Mouse (Mus musculus) forebrain, embryonic 13.5 days (tissue): Measurements from ENCODE around the gene Hoxc13. TPM values are rescaled to one million over a fixed set of nuclear protein-coding genes. Genes with fewer than 3 reads are reported as not detected.

Experiments used
- ATAC-seq: fragments of 200-750 bp; cut with Nextera tagmentation; 2 replicates; pipeline ENCODE4 v1.8.0; 2017
- H3K27ac ChIP-seq: fragments of 300-500 bp; sonication (generic); 2 replicates; pipeline ENCODE4 v1.5.1; 2015; ENCODE audit warnings: inconsistent platforms, mild to moderate bottlenecking, moderate library complexity
- H3K27me3 ChIP-seq: fragments of 300-500 bp; sonication (generic); 2 replicates; pipeline ENCODE4 v1.6.1; 2015; ENCODE audit warnings: mild to moderate bottlenecking, inconsistent platforms
- H3K36me3 ChIP-seq: fragments of 300-500 bp; sonication (generic); 2 replicates; pipeline ENCODE4 v1.6.1; 2015; ENCODE audit warnings: mild to moderate bottlenecking, inconsistent platforms; ENCODE audit not compliant: poor library complexity, severe bottlenecking
- H3K4me1 ChIP-seq: fragments of 300-500 bp; sonication (generic); 2 replicates; pipeline ENCODE4 v1.6.1; 2015; ENCODE audit warnings: inconsistent platforms
- H3K4me2 ChIP-seq: fragments of 300-500 bp; sonication (generic); 2 replicates; pipeline ENCODE4 v1.6.1; 2015; ENCODE audit warnings: inconsistent platforms, mild to moderate bottlenecking, moderate library complexity
- H3K4me3 ChIP-seq: fragments of 300-500 bp; sonication (generic); 2 replicates; pipeline ENCODE4 v1.5.1; 2015; ENCODE audit warnings: mild to moderate bottlenecking, inconsistent platforms
- H3K9ac ChIP-seq: fragments of 300-500 bp; sonication (generic); 2 replicates; pipeline ENCODE4 v1.6.1; 2015; ENCODE audit warnings: mild to moderate bottlenecking, inconsistent platforms
- H3K9me3 ChIP-seq: fragments of 300-500 bp; sonication (generic); replicated peaks from 2 replicates; pipeline ENCODE4 v1.6.1; 2016; ENCODE audit warnings: inconsistent platforms
- WGBS: fragments of 180-500 bp; shearing (Covaris S2); methylation state at CpG from one replicate; pipeline ENCODE4 v1.1.7; 2015; 5-methylcytosine and 5-hydroxymethylcytosine counted together
- polyA plus RNA-seq: library from polyadenylated mRNA; unstranded; fragments of >200 nt; fragmentation: Nextera tagmentation; extraction: Ambion mirVana; gene quantifications from 2 replicates; pipeline ENCODE4 v1.2.1, GENCODE M21; 2015

Gene Hoxc13
- polyA plus RNA-seq, 1 experiment from 2014 or later, result not detected

DNA sequence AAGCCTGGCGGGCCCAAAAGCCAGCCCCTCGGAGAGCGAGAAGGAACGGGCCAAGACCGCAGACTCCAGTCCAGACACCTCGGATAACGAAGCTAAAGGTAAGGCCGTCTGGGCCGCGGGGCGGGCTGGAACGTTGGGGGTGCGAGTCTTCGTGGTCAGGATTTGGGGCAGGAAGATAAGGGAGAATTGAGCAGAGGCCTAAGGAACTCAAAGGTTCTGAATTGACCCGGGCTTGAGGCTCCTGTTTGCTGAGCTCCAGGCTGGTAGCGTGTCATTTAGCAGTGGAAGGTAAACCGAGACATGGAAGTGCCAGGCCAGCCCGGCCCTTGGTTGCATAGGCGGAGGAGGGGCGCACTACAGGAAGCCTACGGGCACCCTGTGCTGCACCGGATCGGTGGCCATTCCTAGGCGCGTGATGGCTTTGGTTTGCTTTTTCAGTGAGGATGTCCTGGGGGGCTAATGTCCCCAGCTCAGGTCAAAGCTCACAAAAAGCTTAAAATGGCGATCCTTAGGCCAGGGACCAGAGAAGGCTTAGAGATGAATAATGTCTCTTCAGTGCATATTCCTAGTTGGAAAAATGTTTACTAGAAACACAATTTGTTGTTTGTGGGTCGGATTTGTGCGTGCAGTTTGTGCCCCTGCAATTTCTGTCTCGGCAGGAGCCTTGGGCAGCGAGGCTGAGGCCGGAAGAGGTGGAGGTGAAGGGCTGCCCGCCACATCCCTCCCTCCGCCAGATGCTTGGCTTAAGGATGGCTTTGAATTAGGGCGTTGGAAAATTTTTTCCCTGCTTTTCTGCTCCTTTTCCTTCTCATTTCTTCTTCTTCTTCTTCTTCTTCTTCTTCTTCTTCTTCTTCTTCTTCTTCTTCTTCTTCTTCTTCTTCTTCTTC is 46.9 kb downstream of the Hoxc13 start:
- no peaks in the 10 kb centered on the region for H3K9me3 ChIP-seq
- 3% methylated on average over 34 of the region's 34 CpGs for WGBS
- H3K9ac ChIP-seq, result no peak overlapping the region
- H3K27me3 ChIP-seq, result peaks cover 99% of the 10 kb centered on the region
- H3K36me3 ChIP-seq, result no peaks in the 10 kb centered on the region
- no peak overlapping the region for H3K27ac ChIP-seq
- ATAC-seq, result no peak
- no peak overlapping the region for H3K4me3 ChIP-seq
- H3K4me2 ChIP-seq, result no peak overlapping the region
- peaks cover 6% of the 10 kb centered on the region; the same call in 1 of the 2 replicates for H3K4me1 ChIP-seq

DNA sequence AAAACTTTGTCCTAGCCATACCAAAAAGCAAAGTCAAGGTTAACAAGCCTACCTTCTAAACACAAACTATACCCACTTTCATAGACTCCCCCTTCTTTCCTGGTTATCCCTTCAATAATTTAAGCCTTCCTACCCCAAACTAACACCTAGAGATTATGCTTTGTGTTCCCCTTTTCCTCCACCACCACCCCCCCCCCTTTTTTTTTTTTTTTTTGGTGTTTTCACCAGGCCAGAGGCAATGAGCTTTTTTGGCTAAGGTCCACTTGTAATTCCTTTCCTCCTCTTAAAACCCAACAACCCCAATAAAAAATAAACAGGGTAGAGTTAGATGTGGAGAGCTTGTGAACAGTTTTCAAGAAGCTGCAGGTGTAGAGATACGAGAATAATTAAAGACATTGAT is 48.4 kb downstream of the Hoxc13 start:
- Histone ChIP-seq H3K9me3 (no peaks in the 10 kb centered on the region), H3K27me3 (peaks cover 99% of the 10 kb centered on the region), H3K4me2 (no peak overlapping the region), H3K27ac (no peak overlapping the region), H3K4me3 (no peak overlapping the region), H3K36me3 (no peaks in the 10 kb centered on the region), H3K4me1 (peaks cover 6% of the 10 kb centered on the region; the same call in 1 of the 2 replicates), H3K9ac (no peak overlapping the region)
- ATAC-seq, result no peak
- whole genome bisulfite sequencing, result 30% methylated on average over 1 of the region's 1 CpGs

DNA sequence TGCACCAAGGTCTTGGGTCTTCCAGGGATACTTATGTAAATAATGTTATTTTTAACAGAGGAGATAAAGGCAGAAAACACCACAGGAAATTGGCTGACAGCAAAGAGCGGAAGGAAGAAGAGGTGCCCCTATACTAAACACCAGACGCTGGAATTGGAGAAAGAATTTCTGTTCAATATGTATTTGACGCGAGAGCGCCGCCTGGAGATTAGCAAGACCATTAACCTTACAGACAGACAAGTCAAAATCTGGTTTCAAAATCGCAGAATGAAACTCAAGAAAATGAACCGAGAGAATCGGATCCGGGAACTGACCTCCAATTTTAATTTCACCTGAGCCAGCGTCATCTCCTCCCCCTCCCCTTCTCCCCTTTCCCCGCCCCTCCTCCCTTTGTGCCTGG is 49.8 kb downstream of the Hoxc13 start:
- ATAC-seq, result no peak
- peaks cover 6% of the 10 kb centered on the region; the same call in 1 of the 2 replicates for H3K4me1 ChIP-seq
- 2% methylated on average over 12 of the region's 12 CpGs for WGBS
- H3K9me3 ChIP-seq, result no peaks in the 10 kb centered on the region
- no peak overlapping the region for H3K4me2 ChIP-seq
- H3K36me3 ChIP-seq, result no peaks in the 10 kb centered on the region
- H3K4me3 ChIP-seq, result no peak overlapping the region
- H3K27ac ChIP-seq, result no peak overlapping the region
- peaks cover 99% of the 10 kb centered on the region for H3K27me3 ChIP-seq
- no peak overlapping the region for H3K9ac ChIP-seq

DNA sequence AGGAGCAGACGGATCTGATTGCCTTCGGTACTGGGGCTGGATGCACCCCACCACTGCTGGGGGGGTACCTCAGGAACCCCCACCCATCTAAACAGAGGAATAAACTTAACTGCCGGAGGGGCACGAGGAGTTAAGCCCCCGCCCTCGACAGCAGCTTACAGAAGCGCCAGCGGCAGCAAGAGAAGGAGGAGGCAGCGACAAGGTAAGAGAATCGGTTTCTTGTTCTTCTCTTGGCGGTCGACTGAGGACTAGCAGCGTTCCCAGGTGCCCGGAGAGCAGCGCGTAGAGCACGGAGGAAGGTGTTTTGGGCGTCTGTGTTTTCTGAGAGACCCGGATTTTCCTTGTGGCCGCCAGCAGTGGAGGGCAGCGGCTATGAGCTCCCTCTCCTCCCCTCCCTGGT is 51.4 kb downstream of the Hoxc13 start:
- H3K9me3 ChIP-seq, result no peaks in the 10 kb centered on the region
- WGBS, result 2% methylated on average over 21 of the region's 21 CpGs

DNA sequence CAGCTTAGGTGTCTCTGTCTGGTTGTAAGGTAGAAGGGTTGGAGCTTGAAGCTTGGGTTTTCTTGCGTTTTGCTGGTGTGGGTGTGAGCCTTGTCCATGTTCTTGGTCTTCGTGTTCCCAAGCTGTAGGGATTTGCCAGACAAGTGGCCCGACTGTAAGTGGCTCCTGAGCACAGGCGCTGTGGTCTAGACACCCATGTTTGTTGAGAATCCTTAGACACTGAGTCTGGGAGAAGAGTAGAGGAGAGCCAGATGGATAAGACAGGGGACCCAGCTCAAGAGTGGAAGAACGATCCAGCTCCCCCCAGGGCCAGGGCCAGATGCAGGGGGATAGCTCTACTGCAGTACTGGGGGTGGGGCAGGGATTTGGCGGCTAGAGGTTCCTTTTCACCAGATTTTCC is 51.9 kb downstream of the Hoxc13 start:
- Histone ChIP-seq H3K27me3 (peaks cover 99% of the 10 kb centered on the region), H3K9ac (no peak overlapping the region), H3K4me2 (no peak overlapping the region), H3K27ac (no peak overlapping the region), H3K9me3 (no peaks in the 10 kb centered on the region), H3K4me1 (no peaks in the 10 kb centered on the region), H3K36me3 (no peaks in the 10 kb centered on the region), H3K4me3 (no peak overlapping the region)
- WGBS, result 4% methylated on average over 6 of the region's 6 CpGs
- ATAC-seq, result no peak

More for the DNA sequence above, 51.4 kb downstream of the Hoxc13 start:
- Histone ChIP-seq H3K4me1 (no peaks in the 10 kb centered on the region), H3K9ac (no peak overlapping the region), H3K4me2 (no peak overlapping the region), H3K4me3 (no peak overlapping the region), H3K36me3 (no peaks in the 10 kb centered on the region), H3K27ac (no peak overlapping the region), H3K27me3 (peaks cover 99% of the 10 kb centered on the region)
- no peak for ATAC-seq

DNA sequence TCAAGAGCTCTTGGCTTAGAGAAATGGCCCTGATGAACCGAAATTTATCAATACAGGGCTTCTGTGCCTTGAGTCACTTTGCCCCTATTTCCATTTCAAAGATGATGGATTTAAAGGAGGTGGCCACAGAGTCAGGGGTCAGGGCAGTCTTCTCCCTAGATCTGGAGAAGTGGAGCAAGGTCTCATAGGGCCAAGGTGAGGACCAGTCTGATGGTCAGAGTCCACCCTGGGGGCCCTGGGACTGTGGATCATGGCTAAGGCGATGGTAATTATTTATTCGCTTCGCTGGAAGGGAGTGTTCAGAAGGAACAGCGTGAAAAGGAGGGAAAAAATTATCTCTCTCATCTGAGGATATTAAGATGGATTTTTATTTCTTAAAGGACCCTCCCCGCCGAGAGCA is 54.1 kb downstream of the Hoxc13 start:
- no peaks in the 10 kb centered on the region for H3K36me3 ChIP-seq
- 3% methylated on average over 7 of the region's 7 CpGs for WGBS
- H3K4me3 ChIP-seq, result no peak overlapping the region
- peaks cover 100% of the 10 kb centered on the region for H3K27me3 ChIP-seq
- no peak overlapping the region for H3K9ac ChIP-seq
- H3K4me1 ChIP-seq, result no peaks in the 10 kb centered on the region
- H3K27ac ChIP-seq, result no peak overlapping the region
- no peak for ATAC-seq
- no peaks in the 10 kb centered on the region for H3K9me3 ChIP-seq
- no peak overlapping the region for H3K4me2 ChIP-seq

DNA sequence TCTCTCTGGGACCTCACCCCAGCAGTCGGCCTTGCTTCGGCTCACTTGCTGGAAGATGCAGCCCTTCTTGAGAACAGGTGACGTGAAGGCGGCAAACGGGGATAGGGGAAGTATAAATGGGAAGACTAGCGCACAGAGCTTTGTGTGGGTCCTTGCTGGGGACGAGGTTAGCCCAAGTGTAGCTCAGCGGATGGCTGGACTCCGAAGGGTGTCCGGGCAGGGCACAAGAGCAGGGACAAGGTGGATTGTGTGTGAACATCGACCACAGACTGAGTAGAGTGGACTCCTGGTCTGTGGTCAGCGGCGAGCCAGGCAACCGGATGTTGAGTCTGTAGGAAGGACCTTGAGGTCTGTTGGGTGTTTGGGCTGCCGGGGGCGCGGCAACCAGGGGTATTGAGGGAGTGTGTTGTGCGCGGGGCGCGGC is 54.8 kb downstream of the Hoxc13 start:
- Histone ChIP-seq H3K9me3 (no peaks in the 10 kb centered on the region), H3K27ac (no peak overlapping the region), H3K4me1 (no peaks in the 10 kb centered on the region), H3K27me3 (peaks cover 100% of the 10 kb centered on the region), H3K36me3 (no peaks in the 10 kb centered on the region), H3K9ac (no peak overlapping the region), H3K4me3 (no peak overlapping the region), H3K4me2 (no peak overlapping the region)
- no peak for ATAC-seq
- WGBS, result 1% methylated on average over 21 of the region's 21 CpGs

DNA sequence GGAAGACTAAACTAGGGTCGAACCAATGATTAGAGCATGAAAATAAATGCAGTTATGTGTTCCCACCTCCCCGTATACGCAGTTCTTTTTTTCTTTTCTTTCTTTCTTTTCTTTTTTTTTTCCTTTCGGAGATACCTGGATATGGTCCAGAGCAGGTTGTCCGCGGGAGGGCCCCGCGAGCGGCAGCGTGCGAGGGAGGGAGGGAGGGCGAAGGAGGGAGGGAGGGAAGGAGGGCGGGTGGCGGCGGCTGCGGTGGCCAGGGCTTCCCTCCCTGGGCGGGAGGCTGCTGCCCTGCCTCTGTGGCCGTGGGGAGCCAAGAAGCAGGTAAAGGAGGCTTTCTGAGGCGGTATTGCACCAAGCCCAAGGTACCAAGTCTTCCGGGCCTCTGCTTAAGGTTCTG is 55.3 kb downstream of the Hoxc13 start, which contains the start of gene Hoxc9:
Hoxc9 (plus strand) TSS at position 269 of the 400 bp plus-strand sequence.
- under 1% methylated on average over 18 of the region's 20 CpGs for WGBS
- H3K4me1 ChIP-seq, result peaks cover under 1% of the 10 kb centered on the region; the same call in 1 of the 2 replicates
- no peak within 1 kb of the TSS for H3K4me2 ChIP-seq
- H3K36me3 ChIP-seq, result no peaks in the 10 kb centered on the region
- H3K27ac ChIP-seq, result no peak within 1 kb of the TSS
- no peak within 1 kb of the TSS; the same call in 1 of the 2 replicates for H3K4me3 ChIP-seq
- no peak for ATAC-seq
- H3K9ac ChIP-seq, result no peak within 1 kb of the TSS
- H3K9me3 ChIP-seq, result no peaks in the 10 kb centered on the region
- H3K27me3 ChIP-seq, result peaks cover 100% of the 10 kb centered on the region

DNA sequence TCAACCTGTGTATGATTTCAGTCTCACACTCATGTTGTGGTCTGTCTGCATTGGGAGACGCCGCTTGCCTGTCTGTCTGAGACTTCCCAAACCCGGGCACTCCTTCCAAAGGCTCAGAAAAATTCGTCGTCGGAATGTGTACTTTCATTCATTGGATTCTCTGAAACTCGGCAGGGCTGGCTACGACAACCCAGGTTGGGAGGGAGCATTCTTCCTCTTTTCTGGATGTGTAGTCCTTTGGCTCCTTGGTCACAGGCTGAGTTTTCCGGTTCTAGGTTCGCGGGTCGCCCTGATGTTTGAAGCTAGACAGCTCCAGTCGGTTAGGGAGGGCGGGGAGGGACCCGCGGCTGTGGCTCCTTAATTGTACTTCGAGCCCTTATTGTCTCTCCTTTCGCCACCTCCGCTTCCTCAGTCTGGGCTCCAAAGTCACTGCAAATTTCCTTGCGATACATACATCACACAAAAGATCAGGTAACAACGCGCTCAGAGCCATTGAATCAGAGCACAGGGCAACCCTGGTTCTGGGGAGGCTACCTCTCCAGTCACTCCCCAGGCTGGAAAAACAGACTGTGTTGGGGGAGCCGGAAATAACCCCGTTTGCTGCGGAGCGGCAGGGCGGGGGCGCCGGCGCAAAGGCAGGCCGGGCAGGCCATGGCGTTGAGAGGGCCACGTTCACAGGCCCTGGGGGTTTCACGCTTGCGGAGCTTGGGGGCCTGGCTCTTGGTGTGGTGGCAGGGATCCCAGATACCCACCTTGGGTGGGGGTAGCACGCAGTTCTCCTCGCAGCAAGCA is 55.9 kb downstream of the Hoxc13 start:
- H3K27ac ChIP-seq, result no peak overlapping the region
- no peak overlapping the region for H3K9ac ChIP-seq
- peaks cover 7% of the 10 kb centered on the region for H3K4me1 ChIP-seq
- no peaks in the 10 kb centered on the region for H3K36me3 ChIP-seq
- no peak overlapping the region for H3K4me2 ChIP-seq
- ATAC-seq, result no peak
- H3K4me3 ChIP-seq, result no peak overlapping the region; the same call in 1 of the 2 replicates
- WGBS, result 0% methylated on average over 36 of the region's 37 CpGs
- peaks cover 100% of the 10 kb centered on the region for H3K27me3 ChIP-seq
- H3K9me3 ChIP-seq, result no peaks in the 10 kb centered on the region

DNA sequence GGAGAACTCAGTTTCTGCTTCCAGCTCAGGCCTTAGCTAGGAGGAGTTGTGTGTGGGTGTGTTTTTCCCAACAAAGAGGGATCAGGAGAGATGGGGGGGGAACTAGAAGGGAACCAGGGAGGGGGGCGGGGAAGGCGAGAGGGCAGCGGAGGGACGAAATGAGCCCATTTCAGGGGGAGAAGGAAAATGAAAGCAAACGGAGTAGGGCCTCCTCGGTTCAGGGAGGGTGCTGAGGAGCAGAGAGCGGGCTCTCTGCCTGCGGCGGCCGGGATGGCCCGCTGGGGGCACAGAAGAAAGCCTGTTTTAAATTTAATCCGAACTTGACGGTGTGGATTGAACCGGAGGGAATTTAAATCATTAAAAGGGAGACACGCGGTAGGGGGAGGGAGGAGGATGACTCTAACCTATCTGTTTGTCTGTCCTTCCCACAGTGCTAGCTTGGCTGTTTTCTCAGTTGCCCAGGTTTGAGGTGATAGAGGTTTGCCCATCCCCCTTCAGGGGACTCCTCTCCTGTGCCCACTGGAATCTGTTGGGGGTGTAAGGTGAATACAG is 56.6 kb downstream of the Hoxc13 start:
- Histone ChIP-seq H3K9me3 (no peaks in the 10 kb centered on the region), H3K9ac (no peak overlapping the region), H3K4me3 (no peak overlapping the region; the same call in 1 of the 2 replicates), H3K27ac (no peak overlapping the region), H3K4me1 (peaks cover 8% of the 10 kb centered on the region), H3K4me2 (no peak overlapping the region), H3K27me3 (peaks cover 100% of the 10 kb centered on the region), H3K36me3 (no peaks in the 10 kb centered on the region)
- ATAC-seq, result no peak
- WGBS, result 1% methylated on average over 15 of the region's 16 CpGs
